In genomic region chr11:24099886-24100293, GRCm38 (mm10) we compare ENCODE assay signal across 8 mouse cellular contexts. TPM values are rescaled to one million over a fixed set of nuclear protein-coding genes. Genes with fewer than 3 reads are reported as not detected.
A peak's percentile ranks its signal among the peaks of the same experiment; 100 is the strongest.
DNase-seq lines count a peak whose midpoint lies in the region; ATAC-seq and TF ChIP-seq lines count a peak whose summit lies in the region.

No protein-coding gene starts in this region.

- TF ChIP-seq CTCF in lung, embryonic 14.5 days (IDR thresholded peaks at IDR 0.05; ENCODE audit: low read depth): no peak

- peak overlapping the region; percentile 21 for H3K4me2 ChIP-seq in lung, embryonic 14.5 days
- H3K4me2 ChIP-seq in forebrain, embryonic 13.5 days: peak overlapping the region; percentile 56
- H3K4me2 ChIP-seq in kidney, embryonic 16.5 days (replicated peaks; ENCODE audit: low read depth, low read length): no peak overlapping the region
- H3K4me2 ChIP-seq in neural tube, embryonic 11.5 days (ENCODE audit: low read depth): peak overlapping the region; percentile 6; the same call in 1 of the 2 replicates

- H3K9ac ChIP-seq in lung, embryonic 14.5 days: no peak overlapping the region
- H3K9ac ChIP-seq in forebrain, embryonic 13.5 days: peak overlapping the region; percentile 49
- H3K9ac ChIP-seq in kidney, embryonic 16.5 days (replicated peaks; ENCODE audit: low read length): no peak overlapping the region
- 0 out of 2 replicates have a peak overlapping the region, but pooled peaks have one; percentile 3 for H3K9ac ChIP-seq in neural tube, embryonic 11.5 days (ENCODE audit: low read length)

- peak overlapping the region; percentile 54 for H3K27ac ChIP-seq in lung, embryonic 14.5 days (ENCODE audit: low read depth)
- H3K27ac ChIP-seq in forebrain, embryonic 13.5 days: peak overlapping the region; percentile 82
- no peak overlapping the region for H3K27ac ChIP-seq in kidney, embryonic 16.5 days (ENCODE audit: low read length)
- peak overlapping the region; percentile 40; the same call in 1 of the 2 replicates for H3K27ac ChIP-seq in neural tube, embryonic 11.5 days (ENCODE audit: low read depth, low read length)

- 6% methylated on average over 7 of the region's 7 CpGs for WGBS in lung, embryonic 14.5 days
- whole genome bisulfite sequencing in forebrain, embryonic 13.5 days: 7% methylated on average over 6 of the region's 7 CpGs
- 22% methylated on average over 7 of the region's 7 CpGs for WGBS in kidney, embryonic 16.5 days
- WGBS in neural tube, embryonic 11.5 days: 16% methylated on average over 7 of the region's 7 CpGs

- ATAC-seq in lung, embryonic 14.5 days (ENCODE audit: insufficient read depth): peak; percentile 64
- peak; percentile 36; the same call in 1 of the 2 replicates for ATAC-seq in forebrain, embryonic 13.5 days
- ATAC-seq in kidney, embryonic 16.5 days (ENCODE audit: low FRiP score, low TSS enrichment): peak; percentile 67; the same call in 1 of the 2 replicates
- peak; percentile 80 for ATAC-seq in neural tube, embryonic 11.5 days (ENCODE audit: insufficient read depth, low FRiP score, low TSS enrichment)
- no peak for ATAC-seq in monocyte, adult 5-6 weeks (replicated peaks; ENCODE audit: insufficient number of reproducible peaks, low FRiP score, low TSS enrichment, poor library complexity, severe bottlenecking)

- no peaks in the 10 kb centered on the region for H3K36me3 ChIP-seq in lung, embryonic 14.5 days (ENCODE audit: insufficient read depth)
- H3K36me3 ChIP-seq in forebrain, embryonic 13.5 days (ENCODE audit: poor library complexity, severe bottlenecking): no peaks in the 10 kb centered on the region
- H3K36me3 ChIP-seq in kidney, embryonic 16.5 days (ENCODE audit: insufficient read depth, low read length): no peaks in the 10 kb centered on the region
- H3K36me3 ChIP-seq in neural tube, embryonic 11.5 days (ENCODE audit: control insufficient read depth, insufficient read depth, low read length): no peaks in the 10 kb centered on the region

- H3K4me3 ChIP-seq in lung, embryonic 14.5 days (ENCODE audit: low read depth, low read length): no peak overlapping the region
- peak overlapping the region; percentile 12; the same call in 1 of the 2 replicates for H3K4me3 ChIP-seq in forebrain, embryonic 13.5 days
- H3K4me3 ChIP-seq in kidney, embryonic 16.5 days (ENCODE audit: low read length): no peak overlapping the region
- no peak overlapping the region for H3K4me3 ChIP-seq in neural tube, embryonic 11.5 days (ENCODE audit: low read depth, low read length)

- H3K4me1 ChIP-seq in lung, embryonic 14.5 days (ENCODE audit: insufficient read depth): peaks cover 35% of the 10 kb centered on the region
- H3K4me1 ChIP-seq in forebrain, embryonic 13.5 days: peaks cover 94% of the 10 kb centered on the region
- 0 out of 2 replicates have a peak, but pooled peaks cover 4% of the 10 kb centered on the region for H3K4me1 ChIP-seq in kidney, embryonic 16.5 days (ENCODE audit: insufficient read depth, low read length)
- H3K4me1 ChIP-seq in neural tube, embryonic 11.5 days (ENCODE audit: control insufficient read depth, insufficient read depth, low read length): peaks cover 69% of the 10 kb centered on the region

- no peaks in the 10 kb centered on the region for H3K27me3 ChIP-seq in lung, embryonic 14.5 days (ENCODE audit: insufficient read depth, low read length)
- H3K27me3 ChIP-seq in forebrain, embryonic 13.5 days: no peaks in the 10 kb centered on the region
- peaks cover 42% of the 10 kb centered on the region for H3K27me3 ChIP-seq in kidney, embryonic 16.5 days (ENCODE audit: insufficient read depth, low read length)
- H3K27me3 ChIP-seq in neural tube, embryonic 11.5 days (ENCODE audit: control insufficient read depth, insufficient read depth, low read length): no peaks in the 10 kb centered on the region

- H3K9me3 ChIP-seq in lung, embryonic 14.5 days (ENCODE audit: low read depth, low read length): no peaks in the 10 kb centered on the region
- H3K9me3 ChIP-seq in forebrain, embryonic 13.5 days (replicated peaks): no peaks in the 10 kb centered on the region
- H3K9me3 ChIP-seq in kidney, embryonic 16.5 days (ENCODE audit: low read length): no peaks in the 10 kb centered on the region
- H3K9me3 ChIP-seq in neural tube, embryonic 11.5 days (ENCODE audit: control insufficient read depth, low read length): no peaks in the 10 kb centered on the region

- peak; percentile 78 for DNase-seq in lung, embryonic 14.5 days
- no peak for DNase-seq in lung, postnatal 36 days
- peak; percentile 79 for DNase-seq in neural tube, embryonic 11.5 days (ENCODE audit: low spot score)
- DNase-seq in spleen, adult 18-20 months: no peak
- DNase-seq in lung, adult 18-20 months: no peak

RNA-seq across cellular contexts. Expression of gene Bcl11a, which starts 22.0 kb away (rescaled TPM):
- polyA plus RNA-seq in lung, embryonic 14.5 days (2014; fragmentation: Nextera tagmentation; extraction: Ambion mirVana): 18.6 and 21.1 TPM in 2 replicates
- 159 and 161 TPM in 2 replicates for polyA plus RNA-seq in forebrain, embryonic 13.5 days (2015; fragmentation: Nextera tagmentation; extraction: Ambion mirVana)
- polyA plus RNA-seq in kidney, embryonic 16.5 days (2015; fragmentation: Nextera tagmentation; extraction: Ambion mirVana): 2.8 and 3.1 TPM in 2 replicates
- 72.2 and 72.7 TPM in 2 replicates for polyA plus RNA-seq in neural tube, embryonic 11.5 days (2014; fragmentation: Nextera tagmentation; extraction: Ambion mirVana)
- total RNA-seq in monocyte, adult 5-6 weeks (2017): 12.1 to 16.9 TPM (median 13.9 TPM) in 3 replicates

RNA-seq across cellular contexts. Expression of gene A830031A19Rik, which starts 25.0 kb away (rescaled TPM):
- polyA plus RNA-seq in lung, embryonic 14.5 days (2014; fragmentation: Nextera tagmentation; extraction: Ambion mirVana): not detected in 2 replicates
- not detected in 2 replicates for polyA plus RNA-seq in forebrain, embryonic 13.5 days (2015; fragmentation: Nextera tagmentation; extraction: Ambion mirVana)
- polyA plus RNA-seq in kidney, embryonic 16.5 days (2015; fragmentation: Nextera tagmentation; extraction: Ambion mirVana): not detected in 2 replicates
- not detected in 2 replicates for polyA plus RNA-seq in neural tube, embryonic 11.5 days (2014; fragmentation: Nextera tagmentation; extraction: Ambion mirVana)
- not detected in 3 replicates for total RNA-seq in monocyte, adult 5-6 weeks (2017)

Comparison
In these comparisons a context has a peak if more than half of its experiments do, and no peak if none do; other contexts are left out.
1. DNase-seq: peak in lung, embryonic 14.5 days (single experiment) and neural tube, embryonic 11.5 days (single experiment); none in lung, postnatal 36 days (single experiment), spleen, adult 18-20 months (0 of 2) and lung, adult 18-20 months (0 of 2).
2. H3K9ac ChIP-seq: peak in forebrain, embryonic 13.5 days (single experiment) and neural tube, embryonic 11.5 days (single experiment); none in lung, embryonic 14.5 days (single experiment) and kidney, embryonic 16.5 days (single experiment).